Mouse (Mus musculus) fibroblast of lung, adult 2 months (primary cell): ENCODE data around the gene Cnst.
A peak's percentile ranks its signal among the peaks of the same experiment; 100 is the strongest.

Source experiments
- DNase-seq: peaks from one replicate; pipeline ENCODE4 v3.0.0-alpha.2; 2011; ENCODE audit warnings: low read depth

Gene Cnst

DNA sequence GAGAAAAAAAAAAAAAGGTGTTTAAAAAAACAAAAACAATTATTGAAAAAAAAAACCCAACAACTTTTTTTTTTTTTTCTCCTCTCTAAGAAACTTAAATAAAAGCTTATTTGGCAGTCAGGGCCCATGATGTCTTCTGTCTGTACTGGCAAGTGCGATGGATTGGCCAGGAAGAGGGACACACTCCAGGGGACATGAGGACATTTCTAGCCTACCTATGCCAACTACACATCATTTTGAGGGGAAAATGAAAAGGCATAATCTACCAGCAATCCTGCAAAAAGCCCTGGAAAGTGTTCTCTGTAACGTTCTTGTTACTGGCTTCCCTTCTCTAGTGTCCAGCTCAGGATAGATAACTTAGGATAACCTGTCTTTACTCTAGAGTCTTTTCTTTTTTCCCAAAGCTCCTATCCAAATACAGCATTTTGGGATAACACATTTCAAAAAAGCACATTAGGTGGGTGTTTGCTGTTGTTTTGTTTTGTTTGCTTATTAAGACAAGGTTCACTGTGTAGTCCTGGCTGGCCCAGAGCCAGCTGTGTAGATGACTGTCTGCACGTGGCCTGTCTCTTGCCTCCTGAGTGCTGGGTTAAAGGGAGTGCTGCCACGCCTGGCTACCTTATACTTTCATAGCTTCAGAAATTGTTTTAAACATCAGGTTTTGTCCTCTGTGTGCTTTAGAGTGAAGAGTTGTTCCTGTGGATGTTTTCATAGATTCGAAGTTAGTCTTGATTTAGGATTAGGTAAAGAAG lies 7.2 kb downstream of the Cnst start:
- no peak for DNase-seq

GRCm38 (mm10) chr1:179553949-179554347 lies 7.8 kb downstream of the Cnst start:
- no peak for DNase-seq

DNA sequence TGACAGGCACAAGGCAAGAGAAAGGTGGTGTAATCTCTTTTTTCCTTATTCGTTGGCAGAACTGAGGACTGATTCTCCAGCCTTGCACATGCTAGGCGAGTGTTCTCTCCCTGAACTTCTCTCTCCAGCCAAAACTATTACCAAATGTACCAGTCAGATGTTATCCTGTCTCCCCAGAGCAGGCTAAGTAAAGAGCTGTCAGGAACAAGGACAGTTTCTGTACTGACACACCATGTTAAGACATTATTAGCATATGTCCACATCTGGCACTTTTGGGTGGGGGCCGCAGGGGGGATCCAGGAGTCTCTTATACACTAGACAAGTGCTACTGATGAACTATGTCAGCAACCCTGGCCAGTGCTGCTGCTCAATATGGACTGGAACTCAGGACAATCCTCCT lies 10.8 kb downstream of the Cnst start:
- DNase-seq: no peak

- DNase-seq: no peak
Observed at GRCm38 (mm10) chr1:179559446-179560194, 13.4 kb downstream of the Cnst start.

- DNase-seq: no peak
Observed at GRCm38 (mm10) chr1:179560845-179561430, 14.8 kb downstream of the Cnst start.

DNA sequence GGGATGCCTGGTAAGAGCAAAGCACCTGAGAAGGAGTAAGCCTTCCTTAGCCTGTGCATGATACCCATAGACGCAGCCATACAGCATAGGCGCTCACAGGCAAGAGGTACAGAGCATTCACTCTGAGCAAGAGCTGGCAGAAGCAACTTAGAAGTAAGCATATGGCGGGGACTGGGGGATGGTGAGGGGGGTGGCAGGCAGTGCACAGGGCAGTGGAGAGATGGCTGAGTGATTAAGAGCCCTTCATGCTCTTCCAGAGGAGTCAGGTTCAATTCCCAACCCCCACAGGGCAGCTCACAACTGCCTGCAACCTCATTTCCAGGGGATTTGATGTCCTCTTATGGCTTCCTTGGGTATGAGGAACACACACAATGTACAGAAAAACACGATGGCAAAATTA lies 17.0 kb downstream of the Cnst start:
- no peak for DNase-seq

DNA sequence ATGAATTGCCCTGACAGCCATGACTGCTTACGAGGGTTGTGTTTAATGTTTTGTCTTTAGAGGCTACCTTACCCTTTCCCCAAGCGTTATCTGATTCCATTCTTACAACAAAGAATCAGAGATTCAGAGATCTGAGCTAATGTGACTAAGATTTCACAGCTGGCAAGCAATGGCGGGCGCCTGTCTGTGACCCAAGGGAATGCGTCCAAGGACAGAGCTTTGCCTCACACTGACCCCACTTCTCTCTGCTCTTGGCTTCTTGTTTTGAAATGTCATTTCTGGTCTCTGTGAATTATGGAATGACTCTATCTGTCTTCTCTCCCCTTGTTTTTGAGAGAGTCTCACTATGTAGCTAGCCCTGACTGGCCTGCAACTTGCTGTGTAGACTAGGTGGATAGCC lies 17.8 kb downstream of the Cnst start:
- DNase-seq: no peak

GRCm38 (mm10) chr1:179567558-179567957 lies 21.4 kb downstream of the Cnst start:
- DNase-seq: no peak

GRCm38 (mm10) chr1:179568690-179569398 lies 22.7 kb downstream of the Cnst start:
- DNase-seq: no peak

GRCm38 (mm10) chr1:179570482-179570881 lies 24.3 kb downstream of the Cnst start:
- no peak for DNase-seq

DNA sequence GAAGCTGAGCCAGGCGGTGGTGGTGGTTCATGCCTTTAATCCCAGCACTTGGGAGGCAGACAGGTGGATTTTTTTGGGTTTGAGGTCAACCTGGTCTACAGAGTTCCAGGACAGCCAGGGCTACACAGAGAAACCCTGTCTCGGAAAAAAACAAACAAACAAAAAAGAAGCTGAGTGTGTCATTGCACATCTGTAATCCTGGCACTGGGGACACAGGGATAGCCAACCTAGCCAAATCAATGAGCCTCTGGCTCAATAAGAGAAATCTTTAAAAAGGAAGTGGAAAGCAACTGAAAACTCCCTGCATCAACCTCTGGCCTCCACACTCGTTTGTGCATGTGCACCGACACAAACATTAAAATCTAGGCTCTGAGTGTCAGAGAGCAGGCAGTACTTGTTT lies 25.5 kb downstream of the Cnst start:
- DNase-seq: no peak

DNA sequence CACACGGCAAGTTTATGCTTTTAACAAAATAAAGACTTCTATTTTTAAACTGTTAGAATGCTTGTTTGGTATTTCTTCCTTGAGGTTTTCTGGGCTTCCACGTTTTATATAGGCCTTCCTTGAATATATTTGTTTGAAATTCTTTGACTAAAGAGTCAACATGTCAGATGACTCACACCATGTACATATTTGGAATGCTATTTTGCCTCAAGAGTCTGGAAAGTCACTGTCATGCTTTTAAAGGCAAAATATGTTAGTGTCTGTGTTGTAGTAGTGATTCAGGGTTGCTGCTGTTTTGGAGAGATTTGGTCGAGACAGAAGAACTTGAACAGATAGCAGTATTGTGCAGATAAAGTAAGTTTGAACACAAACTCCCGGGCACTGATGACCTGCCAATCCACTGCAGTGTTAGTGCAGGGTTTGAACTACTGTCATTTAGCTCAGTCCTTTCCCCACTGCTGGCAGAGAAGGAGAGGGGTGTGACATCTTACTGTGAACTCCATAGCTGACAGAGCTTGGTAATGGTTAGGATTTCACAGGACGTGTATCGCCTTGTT lies 27.6 kb downstream of the Cnst start:
- peak; percentile 30 for DNase-seq

DNA sequence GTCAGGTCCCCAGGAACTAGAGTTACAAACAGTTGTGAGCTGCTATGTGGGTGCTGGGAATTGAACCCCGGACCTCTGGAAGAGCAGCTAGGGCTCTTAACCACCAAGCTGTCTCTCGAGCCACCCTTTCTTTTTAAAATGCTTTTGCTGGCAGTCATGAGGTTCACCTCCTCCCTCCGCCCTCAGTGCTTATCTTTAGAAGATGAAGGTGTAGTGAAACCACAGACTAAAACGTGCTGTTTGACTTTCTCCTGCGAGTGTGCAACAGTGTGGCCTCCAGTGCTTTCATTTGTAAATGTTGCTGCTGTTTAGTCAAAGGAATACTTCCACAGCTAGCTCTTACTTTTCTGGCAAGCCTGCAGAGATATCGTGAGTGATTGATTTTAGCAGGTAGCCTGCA lies 32.5 kb downstream of the Cnst start:
- no peak for DNase-seq

- no peak for DNase-seq
Observed at GRCm38 (mm10) chr1:179580200-179580599, 34.0 kb downstream of the Cnst start.

- DNase-seq: no peak
Observed at GRCm38 (mm10) chr1:179581422-179581821, 35.3 kb downstream of the Cnst start.

DNA sequence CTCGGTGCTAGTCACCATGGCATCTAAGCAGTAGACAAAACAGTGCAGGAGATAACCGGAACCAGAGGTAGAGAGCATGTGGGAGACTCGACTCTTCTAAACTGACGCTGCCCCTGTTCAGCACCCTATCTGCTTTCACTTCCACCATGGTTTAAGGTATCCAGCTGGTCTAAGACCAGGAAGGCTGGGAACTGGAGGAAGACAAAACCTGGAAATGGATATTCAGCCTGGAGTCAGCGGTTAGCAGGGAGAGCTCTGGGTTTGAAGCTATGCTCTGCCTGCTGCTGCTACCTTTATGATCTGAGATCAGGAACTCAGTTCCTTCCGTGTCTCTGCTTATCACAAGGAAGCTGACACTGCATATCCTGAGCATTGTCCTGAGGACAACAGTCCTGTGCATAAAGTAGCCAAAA lies 35.9 kb downstream of the Cnst start:
- DNase-seq: no peak

DNA sequence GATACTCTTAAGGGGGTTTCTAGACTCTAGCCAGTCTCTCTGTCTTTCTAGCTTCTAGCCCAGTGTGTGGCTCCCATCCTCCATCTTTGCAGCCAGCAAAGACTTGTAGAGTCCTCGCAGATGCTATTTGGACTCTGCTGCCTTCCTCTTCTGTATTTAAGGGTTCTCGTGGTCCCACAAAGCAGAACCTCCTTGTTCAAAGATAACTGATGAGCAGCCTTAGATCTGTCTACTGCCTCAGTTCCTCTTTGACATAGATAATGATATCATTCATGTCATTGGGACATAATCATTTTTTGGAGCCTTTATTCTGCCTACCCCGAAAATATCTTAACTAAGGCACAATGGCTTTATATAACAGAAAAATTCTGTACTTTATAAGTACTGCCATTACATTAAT lies 36.9 kb downstream of the Cnst start:
- no peak for DNase-seq

GRCm38 (mm10) chr1:179584220-179584619 lies 38.0 kb downstream of the Cnst start:
- DNase-seq: no peak

DNA sequence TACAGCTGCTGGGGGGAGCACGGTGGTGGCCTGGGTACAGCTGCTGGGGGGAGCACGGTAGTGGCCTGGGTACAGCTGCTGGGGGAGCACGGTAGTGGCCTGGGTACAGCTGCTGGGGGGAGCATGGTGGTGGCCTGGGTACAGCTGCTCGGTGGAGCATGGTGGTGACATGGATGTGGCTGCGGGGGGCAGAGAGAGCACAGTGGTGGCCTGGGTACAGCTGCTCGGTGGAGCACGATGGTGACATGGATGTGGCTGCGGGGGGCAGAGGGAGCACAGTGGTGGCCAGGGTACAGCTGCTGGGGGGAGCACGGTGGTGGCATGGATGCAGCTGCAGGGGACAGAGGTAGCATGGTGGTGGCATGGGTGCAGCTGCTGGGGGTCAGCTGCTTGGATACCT lies 39.5 kb downstream of the Cnst start:
- DNase-seq: no peak

DNA sequence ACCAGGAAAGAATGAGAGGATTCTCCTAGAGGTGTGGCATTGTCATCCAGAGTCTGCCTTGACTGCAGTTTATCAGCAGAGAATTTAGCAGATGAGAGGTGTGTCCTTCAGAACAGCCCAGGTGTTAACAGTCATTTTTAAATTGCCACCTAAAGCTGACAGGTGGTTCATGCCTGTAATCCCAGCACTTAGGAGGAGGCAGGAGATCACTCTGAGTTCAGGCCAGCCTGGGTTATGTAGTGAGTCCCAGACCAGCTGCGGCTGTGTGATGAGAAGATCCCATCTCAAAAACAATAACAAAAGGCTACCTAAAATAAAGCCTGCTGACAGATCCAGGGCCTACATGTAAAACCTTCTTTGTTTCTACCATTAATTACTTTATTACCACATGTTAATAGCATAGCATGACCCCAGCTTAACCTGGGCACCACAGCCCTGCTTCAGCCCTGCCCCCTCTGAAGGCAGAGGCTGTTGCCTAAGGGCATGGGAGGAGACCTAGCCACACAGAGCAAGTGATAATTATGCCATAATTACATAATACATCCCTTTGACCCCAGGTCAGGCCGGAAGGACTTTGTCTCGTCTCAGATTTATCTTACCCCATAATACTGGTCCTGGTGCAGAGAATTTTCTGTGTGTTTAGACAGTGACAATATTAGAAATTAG lies 40.4 kb downstream of the Cnst start:
- DNase-seq: no peak

GRCm38 (mm10) chr1:179588230-179588629 lies 42.1 kb downstream of the Cnst start:
- no peak for DNase-seq

GRCm38 (mm10) chr1:179591639-179592038 lies 45.5 kb downstream of the Cnst start:
- no peak for DNase-seq
